Mouse (Mus musculus) midbrain, embryonic 12.5 days (tissue): ENCODE measurements at regions not wholly inside any gene's neighbourhood (a gene's known extent, or its start where the extent isn't known, plus 50 kb on each side); places are given as distances from the start of the nearest gene placed in this dataset.

Experiments
- ATAC-seq: fragments of 200-750 bp; cut with Nextera tagmentation; 2 replicates; pipeline ENCODE4 v1.8.0; 2017; ENCODE audit warnings: low read depth, moderate TSS enrichment, moderate library complexity; ENCODE audit not compliant: low FRiP score
- H3K27ac ChIP-seq: fragments of 300-500 bp; sonication (generic); replicated peaks from 2 replicates; pipeline ENCODE4 v1.5.1; 2016; ENCODE audit warnings: mild to moderate bottlenecking
- H3K27me3 ChIP-seq: fragments of 300-500 bp; sonication (generic); 2 replicates; pipeline ENCODE4 v1.6.1; 2016; ENCODE audit warnings: mild to moderate bottlenecking
- H3K36me3 ChIP-seq: fragments of 300-500 bp; sonication (generic); 2 replicates; pipeline ENCODE4 v1.6.1; 2016
- H3K4me1 ChIP-seq: fragments of 300-500 bp; sonication (generic); 2 replicates; pipeline ENCODE4 v1.6.1; 2016
- H3K4me2 ChIP-seq: fragments of 300-500 bp; sonication (generic); replicated peaks from 2 replicates; pipeline ENCODE4 v1.6.1; 2016; ENCODE audit warnings: mild to moderate bottlenecking, moderate library complexity
- H3K4me3 ChIP-seq: fragments of 300-500 bp; sonication (generic); 2 replicates; pipeline ENCODE4 v1.5.1; 2016; ENCODE audit warnings: mild to moderate bottlenecking
- H3K9ac ChIP-seq: fragments of 300-500 bp; sonication (generic); replicated peaks from 2 replicates; pipeline ENCODE4 v1.6.1; 2016; ENCODE audit warnings: mild to moderate bottlenecking, moderate library complexity
- H3K9me3 ChIP-seq: fragments of 300-500 bp; sonication (generic); 2 replicates; pipeline ENCODE4 v1.6.1; 2016; ENCODE audit warnings: mild to moderate bottlenecking
- WGBS: fragments of 180-500 bp; shearing (Covaris S2); methylation state at CpG from one replicate; pipeline ENCODE4 v1.1.7; 2016; 5-methylcytosine and 5-hydroxymethylcytosine counted together

- H3K4me2 ChIP-seq = no peak overlapping the region
- no peak overlapping the region for H3K9ac ChIP-seq
- H3K4me3 ChIP-seq = no peak overlapping the region
- H3K4me1 ChIP-seq = no peaks in the 10 kb centered on the region
- H3K27me3 ChIP-seq = no peaks in the 10 kb centered on the region
- 66% methylated on average over 3 of the region's 3 CpGs for WGBS
- H3K9me3 ChIP-seq = no peaks in the 10 kb centered on the region
- ATAC-seq = no peak
- no peaks in the 10 kb centered on the region for H3K36me3 ChIP-seq
- H3K27ac ChIP-seq = no peak overlapping the region
These were observed 123.3 kb upstream of the Sox11 start for GRCm38 (mm10) chr12:27465499-27466150.

- Histone ChIP-seq H3K4me1 (no peaks in the 10 kb centered on the region), H3K27ac (no peak overlapping the region), H3K9ac (no peak overlapping the region), H3K27me3 (no peaks in the 10 kb centered on the region), H3K36me3 (no peaks in the 10 kb centered on the region), H3K4me2 (no peak overlapping the region), H3K4me3 (no peak overlapping the region), H3K9me3 (0 out of 2 replicates have a peak, but pooled peaks cover 5% of the 10 kb centered on the region)
- no peak for ATAC-seq
- WGBS = 88% methylated on average over 4 of the region's 4 CpGs
These were observed 116.3 kb upstream of the Sox11 start for GRCm38 (mm10) chr12:27458674-27459073.

- Histone ChIP-seq H3K4me1 (no peaks in the 10 kb centered on the region), H3K27ac (0 out of 2 replicates have a peak overlapping the region, but pooled peaks have one; percentile 2), H3K4me2 (no peak overlapping the region), H3K36me3 (no peaks in the 10 kb centered on the region), H3K9ac (no peak overlapping the region), H3K27me3 (no peaks in the 10 kb centered on the region), H3K4me3 (no peak overlapping the region), H3K9me3 (no peaks in the 10 kb centered on the region)
- ATAC-seq = no peak
- WGBS = 50% methylated on average over 6 of the region's 6 CpGs
These were observed 95.4 kb upstream of the Sox11 start for GRCm38 (mm10) chr12:27437661-27438345.

- Histone ChIP-seq H3K9ac (no peak overlapping the region), H3K4me1 (no peaks in the 10 kb centered on the region), H3K27ac (no peak overlapping the region), H3K9me3 (peaks cover 5% of the 10 kb centered on the region; the same call in 1 of the 2 replicates), H3K4me2 (no peak overlapping the region), H3K36me3 (no peaks in the 10 kb centered on the region), H3K4me3 (no peak overlapping the region), H3K27me3 (no peaks in the 10 kb centered on the region)
- no peak for ATAC-seq
- 72% methylated on average over 2 of the region's 2 CpGs for WGBS
These were observed 89.0 kb upstream of the Sox11 start for GRCm38 (mm10) chr12:27431338-27431737.

GRCm38 (mm10) chr12:27417387-27418009 lies 75.1 kb upstream of the Sox11 start:
- no peaks in the 10 kb centered on the region for H3K36me3 ChIP-seq
- no peak for ATAC-seq
- no peak overlapping the region for H3K4me2 ChIP-seq

GRCm38 (mm10) chr12:27410555-27410954 lies 68.2 kb upstream of the Sox11 start:
- WGBS = 78% methylated on average over 4 of the region's 4 CpGs
- H3K4me3 ChIP-seq = no peak overlapping the region
- ATAC-seq = no peak

More at GRCm38 (mm10) chr12:27417387-27418009, 75.1 kb upstream of the Sox11 start:
- Histone ChIP-seq H3K27ac (no peak overlapping the region), H3K9me3 (no peaks in the 10 kb centered on the region), H3K27me3 (no peaks in the 10 kb centered on the region), H3K4me1 (no peaks in the 10 kb centered on the region), H3K9ac (no peak overlapping the region), H3K4me3 (no peak overlapping the region)
- WGBS = 93% methylated on average over 8 of the region's 8 CpGs

GRCm38 (mm10) chr12:27408440-27408839 lies 66.1 kb upstream of the Sox11 start:
- Histone ChIP-seq H3K27ac (no peak overlapping the region), H3K9ac (no peak overlapping the region), H3K4me1 (no peaks in the 10 kb centered on the region), H3K9me3 (no peaks in the 10 kb centered on the region), H3K36me3 (no peaks in the 10 kb centered on the region), H3K4me2 (no peak overlapping the region), H3K27me3 (no peaks in the 10 kb centered on the region), H3K4me3 (no peak overlapping the region)
- WGBS = 73% methylated on average over 4 of the region's 4 CpGs
- no peak for ATAC-seq

More at GRCm38 (mm10) chr12:27410555-27410954, 68.2 kb upstream of the Sox11 start:
- Histone ChIP-seq H3K27ac (no peak overlapping the region), H3K4me1 (no peaks in the 10 kb centered on the region), H3K9ac (no peak overlapping the region), H3K9me3 (no peaks in the 10 kb centered on the region), H3K36me3 (no peaks in the 10 kb centered on the region), H3K4me2 (no peak overlapping the region), H3K27me3 (no peaks in the 10 kb centered on the region)

- Histone ChIP-seq H3K27ac (no peak overlapping the region), H3K4me1 (no peaks in the 10 kb centered on the region), H3K4me2 (no peak overlapping the region), H3K27me3 (no peaks in the 10 kb centered on the region), H3K36me3 (no peaks in the 10 kb centered on the region), H3K9ac (no peak overlapping the region), H3K9me3 (no peaks in the 10 kb centered on the region), H3K4me3 (no peak overlapping the region)
- no peak for ATAC-seq
- 87% methylated on average over 5 of the region's 5 CpGs for WGBS
These were observed 57.0 kb upstream of the Sox11 start for GRCm38 (mm10) chr12:27399392-27399791.
